20 mouse cellular contexts compared by ENCODE assay signal in genomic region chr2:77720806-77721205, GRCm38 (mm10).
A peak's percentile ranks its signal among the peaks of the same experiment; 100 is the strongest.
DNase-seq lines count a peak whose midpoint lies in the region; ATAC-seq lines count a peak whose summit lies in the region.
"Had no signal": no experiment of that assay in that cellular context is flagged by ENCODE, and none has a peak within 500 bp of the region (broad histone marks: within the 10 kb centered on the region; RNA-seq: fewer than 3 reads in every experiment).

No protein-coding gene starts in this region.

- no peak overlapping the region for H3K4me2 ChIP-seq in heart, embryonic 12.5 days

- no peaks in the 10 kb centered on the region for H3K9me3 ChIP-seq in heart, embryonic 12.5 days (replicated peaks)

- WGBS in heart, embryonic 12.5 days: 81% methylated on average over 4 of the region's 4 CpGs

- no peak overlapping the region for H3K4me3 ChIP-seq in heart, embryonic 12.5 days

- H3K36me3 ChIP-seq in heart, embryonic 12.5 days: no peaks in the 10 kb centered on the region
- H3K36me3 ChIP-seq: G1E had no signal

- H3K9ac ChIP-seq in heart, embryonic 12.5 days: no peak overlapping the region

- no peak overlapping the region for H3K27ac ChIP-seq in heart, embryonic 12.5 days (ENCODE audit: poor library complexity, severe bottlenecking)

- no peak for ATAC-seq in heart, embryonic 12.5 days (ENCODE audit: insufficient number of reproducible peaks, low FRiP score)
- ATAC-seq: activated CD4-positive, CD25-positive, alpha-beta regulatory T cell, adult 4 months; CD4-positive, CD25-positive, alpha-beta regulatory T cell, adult 4 months; Patski had no signal

- H3K27me3 ChIP-seq in heart, embryonic 12.5 days (replicated peaks): no peaks in the 10 kb centered on the region
- H3K27me3 ChIP-seq: CH12.LX had no signal

- H3K4me1 ChIP-seq in heart, embryonic 12.5 days (replicated peaks): no peaks in the 10 kb centered on the region

- DNase-seq in cerebellum, postnatal 10 days: peak; percentile 49 to 52
- DNase-seq in cerebellum, postnatal 4 days (ENCODE audit: low spot score in 2 of 2): no peak
- DNase-seq in cerebellum, postnatal 14 days: peak; percentile 37 to 62
- no peak for DNase-seq in cerebellum, adult 8-10 months
- peak; percentile 35 for DNase-seq in heart, adult 11 months
- DNase-seq: adrenal gland, adult 2 months; adrenal gland, adult 8-10 months; adrenal gland, postnatal 10 days; adrenal gland, postnatal 14 days; adrenal gland, postnatal 25 days; adrenal gland, postnatal 36 days; B cell, adult 2 months; cerebellum, adult 11 months; cerebellum, adult 11-12 months had no signal

Comparison
In these comparisons a context has a peak if more than half of its experiments do, and no peak if none do; other contexts are left out.
1. DNase-seq: peak in cerebellum, postnatal 10 days (2 of 2), cerebellum, postnatal 14 days (2 of 2) and heart, adult 11 months (single experiment); none in cerebellum, postnatal 4 days (0 of 2) and cerebellum, adult 8-10 months (single experiment).